Mouse (Mus musculus): ENCODE measurements at regions not wholly inside any gene's neighbourhood (a gene's known extent, or its start where the extent isn't known, plus 50 kb on each side); places are given as distances from the start of the nearest gene placed in this dataset.

DNA sequence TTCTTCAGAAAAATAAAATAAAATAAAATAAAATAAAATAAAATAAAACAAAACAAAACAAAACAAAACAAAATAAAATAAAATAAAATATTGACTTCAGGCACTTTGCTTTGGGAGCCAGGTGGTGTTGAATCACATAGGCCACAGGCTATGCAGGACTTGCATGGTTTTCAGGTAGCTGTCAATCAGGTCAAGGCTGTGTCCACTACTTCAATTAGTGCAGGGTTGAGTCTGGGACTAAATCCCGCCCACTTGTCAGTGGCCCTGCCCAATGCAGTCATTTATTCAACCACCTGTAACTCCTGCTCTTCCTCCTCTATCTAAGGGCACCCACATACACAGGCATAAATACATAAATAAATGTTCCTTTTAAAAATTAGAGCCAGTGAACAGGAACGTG, 497.3 kb upstream of the Gm5415 start:
- DNase-seq (ENCODE audit: low read depth, low spot score), result no peak

DNA sequence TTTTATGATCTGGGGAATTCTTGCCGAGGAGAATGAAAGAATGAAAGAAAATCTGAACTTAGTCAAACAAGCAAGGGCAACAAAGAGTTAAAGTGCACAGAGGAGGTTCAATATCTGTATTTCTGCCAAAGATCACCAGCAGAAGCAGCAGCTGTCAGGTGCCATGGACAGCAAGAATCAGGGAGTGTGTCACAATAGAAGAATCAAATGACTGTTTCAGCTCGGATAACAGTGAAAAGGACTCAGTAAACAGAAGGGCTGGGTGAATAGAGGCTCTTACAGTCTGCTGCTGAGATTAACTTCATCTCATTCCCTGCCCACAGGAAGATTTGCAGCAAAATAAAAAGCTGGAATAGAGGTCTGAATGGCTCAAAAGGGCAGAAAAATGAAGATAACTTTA, 495.3 kb upstream of the Gm5415 start:
- DNase-seq (ENCODE audit: low read depth, low spot score), result no peak

DNA sequence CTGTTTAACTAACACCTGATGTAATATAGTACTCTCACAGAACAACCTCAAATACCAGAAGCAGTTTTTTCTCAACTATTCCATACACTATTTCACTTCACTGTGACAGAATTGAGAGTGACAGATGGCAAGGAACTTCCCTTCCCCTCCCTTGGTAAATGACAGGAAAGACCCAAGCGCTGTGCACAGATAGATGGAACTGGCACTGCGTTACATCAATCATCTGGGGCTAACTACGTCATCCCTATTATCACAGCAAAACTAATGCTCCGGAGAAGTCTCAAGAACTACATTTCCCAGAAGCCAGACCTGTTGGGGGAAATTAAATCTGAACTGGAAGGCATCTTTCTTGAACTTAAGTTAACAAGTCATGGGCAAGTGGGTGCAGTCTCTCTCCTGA, 493.6 kb upstream of the Gm5415 start:
- no peak for DNase-seq (ENCODE audit: low read depth, low spot score)

DNA sequence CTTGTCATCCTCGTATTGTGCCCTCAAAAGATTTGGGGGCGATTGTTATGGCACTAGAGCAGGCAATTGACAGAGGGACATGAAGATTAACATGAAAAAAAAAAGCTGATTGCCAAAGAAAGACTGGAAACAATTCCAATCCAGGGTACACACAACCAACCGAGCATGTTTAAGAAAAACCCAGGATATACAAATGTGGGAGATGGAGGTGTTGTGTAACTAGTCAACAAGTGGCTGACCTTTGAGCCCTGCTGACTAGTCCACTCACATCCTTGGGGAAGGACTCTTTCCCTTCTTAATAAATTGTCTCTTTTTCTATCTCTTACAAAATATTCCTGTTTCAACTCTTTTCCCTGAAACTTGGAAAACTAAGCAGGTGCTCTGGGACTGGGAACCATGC, 484.9 kb upstream of the Gm5415 start:
- DNase-seq (ENCODE audit: low read depth, low spot score), result no peak

DNA sequence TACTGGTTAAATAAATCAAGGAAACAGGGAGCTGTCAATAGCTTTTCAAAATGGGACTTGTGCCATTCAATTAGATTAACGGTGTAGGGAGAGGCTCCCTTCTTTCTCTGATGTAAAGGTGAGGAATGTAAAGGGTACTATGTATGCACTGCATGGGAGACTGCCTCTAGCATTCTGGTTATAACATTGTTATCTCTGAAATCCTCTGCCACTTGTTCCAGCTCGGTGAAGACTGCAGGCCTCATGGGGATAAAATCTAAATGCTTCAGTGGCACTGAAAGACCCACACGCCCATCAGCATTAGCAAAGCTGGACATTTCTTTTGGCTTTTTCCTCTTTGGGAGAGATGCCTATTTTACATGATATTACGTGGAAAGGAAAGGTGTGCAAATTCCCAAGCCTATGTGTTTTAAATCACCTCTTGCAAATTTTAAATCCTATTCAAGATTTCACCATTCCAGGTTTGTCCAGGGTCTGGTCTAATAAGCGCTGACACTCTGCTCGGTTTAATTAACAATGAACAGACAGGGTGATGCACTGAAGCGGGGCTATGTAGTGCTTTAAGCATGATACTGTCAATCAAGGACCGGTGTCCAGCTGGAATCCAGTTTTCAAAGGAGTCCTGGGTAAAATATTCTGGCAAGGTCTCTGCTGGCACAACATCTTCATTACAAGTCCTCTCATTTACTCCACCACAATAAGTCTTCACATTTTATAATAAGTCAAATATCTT, 479.8 kb upstream of the Gm5415 start:
- no peak for DNase-seq (ENCODE audit: low read depth, low spot score)

DNA sequence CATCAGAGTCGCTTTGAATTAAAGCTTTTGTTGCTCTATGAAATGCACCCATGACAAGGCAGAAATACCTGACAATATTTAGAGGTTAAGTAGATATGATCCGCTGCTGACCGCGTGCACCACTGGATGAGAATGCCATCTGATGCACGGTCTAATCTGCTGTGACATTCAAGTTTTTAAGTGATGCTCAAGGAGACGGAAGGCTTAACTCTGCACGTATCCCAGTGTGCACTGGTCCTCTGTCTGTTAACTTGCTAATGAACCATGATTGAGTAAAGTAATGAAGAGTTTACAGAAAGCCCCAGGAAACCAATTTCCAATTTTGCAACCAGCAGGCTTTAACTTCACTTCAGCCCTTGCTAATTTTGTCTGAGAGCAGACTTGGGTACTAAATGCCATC, 478.3 kb upstream of the Gm5415 start:
- no peak for DNase-seq (ENCODE audit: low read depth, low spot score)

DNA sequence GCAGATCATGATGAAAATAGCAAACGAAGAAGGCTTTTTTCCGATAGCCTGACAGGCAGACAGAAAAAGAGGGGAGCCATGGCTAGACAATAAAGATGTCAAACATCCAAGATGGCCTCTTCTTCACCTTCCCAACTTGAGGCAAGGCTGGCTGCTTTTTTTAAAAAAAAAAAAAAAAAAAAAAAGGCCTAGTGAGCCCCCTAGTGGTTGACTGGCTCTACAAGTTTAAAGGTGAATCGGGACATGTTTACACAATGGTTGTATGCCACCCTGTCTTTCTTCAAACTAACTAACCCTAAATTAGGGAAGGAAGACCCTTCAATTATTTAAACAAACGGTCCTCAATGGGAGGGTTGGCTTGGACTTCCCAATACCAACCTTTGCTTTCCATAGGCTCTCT, 475.8 kb upstream of the Gm5415 start:
- DNase-seq (ENCODE audit: low read depth, low spot score), result peak; percentile 51

DNA sequence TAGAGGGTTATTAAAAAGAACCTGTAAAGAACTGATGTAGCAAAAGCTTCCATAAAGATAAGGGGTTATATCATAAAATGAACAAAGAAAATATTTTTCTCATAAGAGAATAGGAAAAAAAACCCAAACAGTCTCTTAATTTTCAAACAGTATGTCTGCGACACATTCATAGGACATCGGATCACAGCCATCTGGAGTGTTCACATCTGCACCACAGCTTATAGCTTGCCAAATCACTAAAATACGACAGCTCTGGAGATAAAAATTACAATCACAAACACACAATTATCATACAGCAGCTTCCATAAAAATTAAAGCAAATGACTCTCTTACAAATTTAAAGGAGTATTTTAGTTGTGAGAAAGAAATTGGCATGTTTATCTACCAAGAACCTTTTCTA, 456.9 kb upstream of the Gm5415 start:
- DNase-seq (ENCODE audit: low read depth, low spot score), result no peak

DNA sequence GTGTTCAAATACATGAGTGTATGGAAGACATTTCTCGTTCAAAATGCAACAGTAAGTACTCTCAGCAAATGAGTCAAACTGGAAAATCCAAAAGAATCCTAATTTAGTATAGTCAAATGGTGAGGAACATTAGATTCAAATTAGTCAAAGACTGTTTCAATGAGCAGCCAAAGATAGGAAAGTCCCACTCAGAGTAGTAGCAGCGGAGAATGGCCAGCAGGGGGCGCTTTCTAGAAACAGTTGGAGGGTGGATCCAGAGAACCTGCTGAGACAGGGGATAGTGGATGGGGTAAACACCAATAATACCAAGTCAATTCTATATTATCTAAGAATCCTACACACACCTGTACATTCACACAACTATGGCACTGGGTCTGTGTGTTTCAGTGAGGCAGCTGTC, 417.9 kb upstream of the Gm5415 start:
- peak; percentile 48 for DNase-seq (ENCODE audit: low read depth, low spot score)

DNA sequence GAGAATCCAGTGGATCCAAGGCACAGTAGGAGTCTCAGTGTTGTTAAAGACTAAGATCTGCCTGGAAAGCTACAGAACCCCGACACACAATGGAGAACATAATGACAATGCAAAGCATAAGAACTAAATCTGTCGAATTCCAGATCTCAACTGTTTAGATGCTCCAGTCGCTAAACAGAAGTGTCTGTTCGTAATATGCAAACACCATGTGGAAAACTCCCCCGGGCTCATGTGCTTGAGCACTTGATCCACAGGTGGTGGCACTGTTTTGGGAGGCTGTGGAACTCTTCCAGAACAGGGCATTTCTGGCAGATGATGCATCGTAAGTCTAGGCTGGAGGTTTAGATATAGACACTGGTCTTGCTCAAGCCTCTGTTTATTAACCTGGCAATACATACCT, 412.2 kb upstream of the Gm5415 start:
- no peak for DNase-seq (ENCODE audit: low read depth, low spot score)

DNA sequence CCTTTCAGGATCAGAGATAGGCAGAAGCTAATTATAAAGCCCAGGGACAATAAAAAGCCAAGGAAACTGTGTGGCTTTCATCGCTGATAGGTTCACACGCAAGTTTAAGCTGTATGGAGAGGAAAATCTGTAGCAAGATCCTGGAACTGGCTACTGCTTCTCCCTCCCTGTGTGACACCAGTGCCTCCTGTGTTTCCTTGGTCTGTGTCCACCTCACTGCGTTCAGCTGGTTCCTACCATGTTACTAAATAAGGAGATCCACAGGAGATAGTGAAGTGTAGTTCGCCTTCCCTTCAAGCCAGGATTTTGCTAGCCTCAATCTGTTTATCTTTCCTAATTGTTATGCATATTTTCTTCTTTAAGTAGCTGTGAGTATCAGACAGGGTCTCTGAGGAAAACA, 399.2 kb upstream of the Gm5415 start:
- DNase-seq (ENCODE audit: low read depth, low spot score), result peak; percentile 6

DNA sequence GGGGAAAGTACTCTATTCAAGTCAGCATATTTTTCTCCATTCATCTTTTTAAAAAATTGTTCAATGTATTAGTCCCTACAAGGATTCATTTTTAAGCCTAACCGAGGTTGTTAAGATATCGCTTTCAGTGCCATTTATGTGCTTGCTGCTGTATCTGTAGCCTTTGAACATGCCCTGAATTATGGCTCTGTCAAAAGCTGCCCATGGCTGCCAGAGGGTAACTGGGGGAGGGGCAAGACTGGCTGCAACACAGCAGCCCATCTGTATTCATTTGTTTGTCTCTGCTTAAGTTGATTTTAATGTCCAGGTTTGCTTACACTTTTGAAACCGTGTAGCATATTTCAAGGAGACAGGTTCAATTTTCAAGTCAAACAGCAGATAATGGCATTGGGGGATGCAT, 383.3 kb upstream of the Gm5415 start:
- no peak for DNase-seq (ENCODE audit: low read depth, low spot score)

DNA sequence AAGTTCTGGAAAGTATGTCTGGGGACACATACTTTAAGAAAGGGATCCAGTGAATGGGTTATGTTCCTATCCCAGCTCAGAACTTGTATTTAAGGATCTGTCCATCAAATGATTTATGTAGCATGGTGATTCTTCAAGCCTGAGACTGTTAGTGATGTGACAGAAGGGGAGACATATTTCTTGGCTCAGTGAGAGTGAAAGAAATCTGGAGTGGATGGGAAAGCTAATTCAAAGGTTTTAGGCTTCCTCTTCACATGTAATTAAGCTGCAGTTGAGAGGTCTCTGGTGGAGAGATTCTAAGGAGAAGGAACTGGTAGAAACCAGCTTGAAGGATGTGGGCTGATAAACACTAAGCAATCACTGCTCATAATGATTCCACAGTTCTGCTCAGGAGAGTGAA, 355.3 kb upstream of the Gm5415 start:
- no peak for DNase-seq (ENCODE audit: low read depth, low spot score)

DNA sequence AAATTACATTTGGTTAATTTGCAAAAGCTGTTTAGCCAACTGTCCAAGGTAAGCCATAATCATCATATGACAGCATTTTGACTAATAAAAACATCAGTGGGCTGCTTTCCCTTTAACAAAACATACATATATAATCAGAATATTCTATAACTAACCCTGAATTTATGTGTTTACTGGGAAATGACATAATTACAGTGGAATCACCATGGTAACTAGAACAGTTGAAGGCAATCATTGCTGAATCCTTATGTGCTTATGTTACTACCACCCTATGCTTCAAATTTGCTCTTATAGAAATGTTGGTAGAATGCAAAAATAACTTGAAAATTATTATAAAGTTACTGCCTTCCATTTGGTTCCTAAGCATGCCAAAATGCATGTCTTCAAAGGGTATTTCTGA, 340.6 kb upstream of the Gm5415 start:
- no peak for DNase-seq (ENCODE audit: low read depth, low spot score)

DNA sequence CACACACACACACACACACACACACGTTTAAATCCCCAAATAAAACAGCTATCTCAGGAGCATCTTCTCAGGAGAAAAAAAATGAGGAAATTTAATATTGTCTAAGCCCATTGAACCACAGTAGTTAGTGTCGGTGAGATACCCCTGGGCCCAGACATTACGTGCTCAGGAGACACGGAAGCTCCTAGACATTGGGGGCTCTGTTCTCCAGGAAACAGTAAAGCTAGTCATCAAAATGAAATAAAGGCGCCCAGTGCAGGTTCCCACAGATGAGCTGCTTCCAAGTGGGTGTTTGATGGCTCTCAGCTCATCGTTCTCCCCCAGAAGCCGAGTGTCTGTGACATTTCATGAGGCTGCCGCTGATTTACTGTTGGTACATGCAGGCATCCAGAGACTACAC, 325.8 kb upstream of the Gm5415 start:
- DNase-seq (ENCODE audit: low read depth, low spot score), result no peak

DNA sequence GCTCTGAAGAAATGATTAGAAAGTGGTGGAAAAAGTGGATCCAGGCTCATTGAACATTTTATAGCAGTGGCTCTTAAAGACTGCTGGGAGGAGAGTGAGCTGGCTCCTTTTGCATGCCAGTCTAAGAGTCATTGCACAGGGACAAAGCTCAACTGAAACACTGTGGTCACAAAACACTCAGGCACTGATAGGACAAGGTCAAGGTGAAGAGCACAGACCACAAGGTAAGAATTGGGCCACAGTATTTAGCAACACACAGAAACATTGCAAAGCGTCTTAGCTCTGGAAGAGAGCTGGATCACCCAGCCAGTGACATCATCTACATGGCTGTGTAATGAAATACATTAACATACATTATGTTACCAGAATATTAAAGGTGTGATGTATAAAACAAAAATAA, 319.0 kb upstream of the Gm5415 start:
- no peak for DNase-seq (ENCODE audit: low read depth, low spot score)

DNA sequence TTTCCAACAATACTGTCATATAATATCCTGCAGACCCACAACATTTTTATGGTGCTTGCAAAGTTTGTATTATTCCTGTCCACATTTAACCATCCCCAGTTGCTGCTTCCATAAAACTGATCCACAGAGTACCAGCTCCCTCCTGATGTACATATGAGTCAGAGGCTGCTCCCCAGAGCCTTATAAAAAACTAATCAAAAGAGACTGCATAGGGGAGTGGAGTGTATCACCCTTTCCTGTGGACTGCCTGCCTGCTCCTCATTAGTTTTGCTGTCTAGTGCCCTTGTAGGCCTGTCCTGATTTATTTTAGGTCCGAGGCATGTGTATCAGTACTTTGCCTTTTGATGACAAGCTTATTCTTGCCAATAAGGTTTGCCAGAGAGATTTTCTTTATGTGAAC, 310.9 kb upstream of the Gm5415 start:
- no peak for DNase-seq (ENCODE audit: low read depth, low spot score)

Data from R1 (cell line).